Mouse (Mus musculus): ENCODE data around the gene Nr1i3. TPM values are rescaled to one million over a fixed set of nuclear protein-coding genes. Genes with fewer than 3 reads are reported as not detected.

The Nr1i3 gene
- polyA plus RNA-seq, 1 experiment, result 0.08 TPM

- no peak for DNase-seq
- Histone ChIP-seq H3K27me3 (ENCODE audit: control insufficient read depth, insufficient read depth, low read length) (no peaks in the 10 kb centered on the region), H3K27ac (ENCODE audit: control insufficient read depth, insufficient read depth, low read length) (no peak overlapping the region), H3K36me3 (ENCODE audit: control insufficient read depth, insufficient read depth, low read length) (peaks cover 11% of the 10 kb centered on the region), H3K4me1 (replicated peaks; ENCODE audit: control insufficient read depth, insufficient read depth, low read length) (peaks cover 9% of the 10 kb centered on the region), H3K4me3 (ENCODE audit: control insufficient read depth, insufficient read depth, low read length) (no peak overlapping the region)
- 65% methylated on average over 4 of the region's 4 CpGs for WGBS
- TF ChIP-seq CTCF (IDR thresholded peaks at IDR 0.05; ENCODE audit: borderline replicate concordance, control insufficient read depth, extremely low read depth, insufficient read depth, low read length, poor library complexity) (no peak), POLR2A (IDR thresholded peaks at IDR 0.05; ENCODE audit: control insufficient read depth, extremely low read depth, insufficient read depth, low read length, poor library complexity) (no peak)
Observed at GRCm38 (mm10) chr1:171247916-171248315, 34.1 kb downstream of the Nr1i3 start.

GRCm38 (mm10) chr1:171248386-171249226 is 34.8 kb downstream of the Nr1i3 start:
- Histone ChIP-seq H3K27me3 (ENCODE audit: control insufficient read depth, insufficient read depth, low read length) (no peaks in the 10 kb centered on the region), H3K27ac (ENCODE audit: control insufficient read depth, insufficient read depth, low read length) (no peak overlapping the region), H3K36me3 (ENCODE audit: control insufficient read depth, insufficient read depth, low read length) (peaks cover 10% of the 10 kb centered on the region), H3K4me1 (replicated peaks; ENCODE audit: control insufficient read depth, insufficient read depth, low read length) (peaks cover 9% of the 10 kb centered on the region), H3K4me3 (ENCODE audit: control insufficient read depth, insufficient read depth, low read length) (no peak overlapping the region)
- WGBS, result 74% methylated on average over 3 of the region's 3 CpGs
- DNase-seq, result no peak
- TF ChIP-seq POLR2A (IDR thresholded peaks at IDR 0.05; ENCODE audit: control insufficient read depth, extremely low read depth, insufficient read depth, low read length, poor library complexity), result no peak
- no peak for TF ChIP-seq CTCF (IDR thresholded peaks at IDR 0.05; ENCODE audit: borderline replicate concordance, control insufficient read depth, extremely low read depth, insufficient read depth, low read length, poor library complexity)

DNA sequence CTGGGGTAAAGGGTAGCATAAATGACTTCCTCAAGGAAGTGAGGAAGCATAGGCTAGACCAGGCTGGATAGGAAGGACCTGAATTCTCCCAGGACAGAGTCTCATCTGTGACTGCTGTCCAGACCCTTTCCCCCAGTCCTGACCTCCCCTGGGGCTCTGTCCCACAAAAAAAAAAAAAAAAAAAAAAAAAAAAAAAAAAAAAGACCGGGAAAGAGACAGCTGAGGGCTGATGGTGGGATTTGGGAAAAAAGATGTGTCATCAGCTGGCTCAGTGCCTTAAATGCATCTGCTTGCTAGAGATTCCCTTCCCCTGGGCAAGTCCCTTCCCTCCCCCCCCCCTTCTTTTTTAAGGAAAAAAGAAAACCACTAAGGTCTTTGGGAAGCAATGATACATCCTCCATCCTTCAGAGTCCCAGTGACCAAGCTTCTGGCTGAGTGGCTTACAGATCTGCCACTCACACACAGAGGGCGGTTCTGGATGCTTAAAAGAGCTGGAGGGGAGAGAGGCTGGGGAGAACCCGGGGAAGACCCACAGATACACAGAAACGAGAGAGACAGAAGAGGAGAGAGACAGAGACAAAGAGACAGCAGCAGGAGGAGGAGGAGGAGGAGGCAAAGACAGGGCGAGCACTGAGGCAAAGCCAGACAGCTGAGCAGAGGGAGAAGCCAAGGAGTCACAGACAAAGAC is 36.3 kb downstream of the Nr1i3 start, which contains the start of gene Adamts4:
Gene Adamts4 (plus strand): TSS at position 509 of the 688 bp plus-strand sequence.
- Histone ChIP-seq H3K4me1 (replicated peaks; ENCODE audit: control insufficient read depth, insufficient read depth, low read length) (peaks cover 9% of the 10 kb centered on the region), H3K27ac (ENCODE audit: control insufficient read depth, insufficient read depth, low read length) (no peak within 1 kb of the TSS), H3K36me3 (ENCODE audit: control insufficient read depth, insufficient read depth, low read length) (peaks cover 3% of the 10 kb centered on the region; the same call in 1 of the 2 replicates), H3K27me3 (ENCODE audit: control insufficient read depth, insufficient read depth, low read length) (no peaks in the 10 kb centered on the region), H3K4me3 (ENCODE audit: control insufficient read depth, insufficient read depth, low read length) (no peak within 1 kb of the TSS)
- DNase-seq, result no peak
- no peak for TF ChIP-seq POLR2A (IDR thresholded peaks at IDR 0.05; ENCODE audit: control insufficient read depth, extremely low read depth, insufficient read depth, low read length, poor library complexity)
- WGBS, result 36% methylated on average over 5 of the region's 5 CpGs

DNA sequence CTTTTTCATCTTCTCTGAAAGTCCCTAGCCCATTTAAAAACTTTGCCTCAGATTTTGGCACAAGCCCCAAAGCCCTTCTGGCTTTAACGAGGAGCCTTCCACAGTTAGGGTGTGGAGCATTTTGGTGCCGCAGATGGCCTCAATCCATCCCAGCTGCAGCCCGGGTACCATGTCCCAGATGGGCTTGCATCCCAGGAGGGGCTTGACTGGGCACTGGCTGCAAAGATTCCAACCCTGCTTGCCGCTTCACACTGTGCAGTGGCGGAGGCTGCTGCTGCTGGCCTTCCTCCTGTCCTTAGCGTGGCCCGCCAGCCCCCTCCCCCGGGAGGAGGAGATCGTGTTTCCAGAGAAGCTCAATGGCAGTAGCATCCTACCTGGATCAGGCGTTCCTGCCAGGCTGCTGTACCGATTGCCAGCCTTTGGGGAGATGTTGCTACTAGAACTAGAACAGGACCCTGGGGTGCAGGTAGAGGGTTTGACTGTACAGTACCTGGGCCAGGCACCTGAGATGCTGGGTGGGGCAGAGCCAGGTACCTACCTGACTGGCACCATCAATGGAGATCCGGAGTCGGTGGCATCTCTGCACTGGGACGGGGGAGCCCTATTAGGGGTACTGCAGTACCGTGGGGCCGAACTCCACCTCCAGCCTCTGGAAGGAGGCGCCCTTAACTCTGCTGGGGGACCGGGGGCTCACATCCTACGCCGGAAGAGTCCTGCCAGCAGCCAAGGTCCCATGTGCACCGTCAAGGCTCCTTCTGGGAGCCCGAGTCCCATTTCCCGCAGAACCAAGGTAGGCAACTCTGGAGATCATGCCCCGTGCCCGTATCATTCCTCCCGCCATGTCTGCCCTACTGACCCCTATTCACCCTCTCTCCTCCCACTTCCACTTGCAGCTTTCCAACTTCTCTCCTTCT is 37.2 kb downstream of the Nr1i3 start, which contains the start of gene Ndufs2:
Gene Ndufs2 (minus strand): TSS at position 709 of the 914 bp plus-strand sequence.
- H3K4me1 ChIP-seq (replicated peaks; ENCODE audit: control insufficient read depth, insufficient read depth, low read length), result peaks cover 9% of the 10 kb centered on the region
- no peak for TF ChIP-seq CTCF (IDR thresholded peaks at IDR 0.05; ENCODE audit: borderline replicate concordance, control insufficient read depth, extremely low read depth, insufficient read depth, low read length, poor library complexity)
- no peak for TF ChIP-seq POLR2A (IDR thresholded peaks at IDR 0.05; ENCODE audit: control insufficient read depth, extremely low read depth, insufficient read depth, low read length, poor library complexity)
- 83% methylated on average over 26 of the region's 26 CpGs for WGBS

DNA sequence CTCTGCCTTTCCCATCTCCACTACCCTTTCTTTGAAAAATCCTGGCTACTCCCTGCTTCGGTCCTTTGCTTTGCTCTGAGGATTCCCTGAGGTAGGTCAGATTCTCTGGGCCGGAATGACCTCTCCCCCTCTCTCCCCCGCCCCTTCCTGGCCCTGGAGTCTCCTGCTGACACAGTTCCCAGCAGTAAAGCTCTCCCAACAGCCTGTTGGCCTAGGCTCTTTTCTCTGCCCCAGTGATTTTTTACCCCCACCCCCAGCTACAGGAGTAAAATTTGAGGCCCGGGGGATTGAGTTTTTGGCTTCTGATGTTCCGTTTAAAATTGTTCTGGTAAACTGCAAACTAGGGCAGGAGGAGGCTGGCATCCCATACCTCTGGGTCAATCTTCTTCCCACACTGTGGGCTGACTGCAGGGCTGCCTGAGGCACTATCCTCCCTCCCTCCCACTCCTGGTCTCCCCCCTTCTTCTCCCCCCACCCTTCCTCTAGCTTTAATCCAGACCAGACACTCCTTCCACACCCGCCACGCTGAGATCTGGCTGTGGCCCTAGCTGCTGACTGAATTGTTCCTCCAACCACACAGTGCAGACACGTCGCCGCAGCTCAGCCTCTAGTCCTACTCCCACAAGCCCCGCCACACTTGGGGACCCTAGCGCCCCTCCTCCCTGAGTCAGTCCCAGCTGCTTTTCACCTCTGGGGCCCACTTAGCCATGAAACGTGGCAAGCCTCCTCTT is 38.0 kb downstream of the Nr1i3 start:
- no peak overlapping the region for H3K4me3 ChIP-seq (ENCODE audit: control insufficient read depth, insufficient read depth, low read length)
- TF ChIP-seq CTCF (IDR thresholded peaks at IDR 0.05; ENCODE audit: borderline replicate concordance, control insufficient read depth, extremely low read depth, insufficient read depth, low read length, poor library complexity) (no peak), POLR2A (IDR thresholded peaks at IDR 0.05; ENCODE audit: control insufficient read depth, extremely low read depth, insufficient read depth, low read length, poor library complexity) (no peak)
- no peaks in the 10 kb centered on the region for H3K27me3 ChIP-seq (ENCODE audit: control insufficient read depth, insufficient read depth, low read length)
- WGBS, result 39% methylated on average over 13 of the region's 13 CpGs
- H3K27ac ChIP-seq (ENCODE audit: control insufficient read depth, insufficient read depth, low read length), result no peak overlapping the region
- DNase-seq, result no peak
- H3K36me3 ChIP-seq (ENCODE audit: control insufficient read depth, insufficient read depth, low read length), result no peaks in the 10 kb centered on the region
- peaks cover 7% of the 10 kb centered on the region for H3K4me1 ChIP-seq (replicated peaks; ENCODE audit: control insufficient read depth, insufficient read depth, low read length)

More for the DNA sequence above, 37.2 kb downstream of the Nr1i3 start, which contains the start of gene Ndufs2:
- DNase-seq, result no peak
- Histone ChIP-seq H3K4me3 (ENCODE audit: control insufficient read depth, insufficient read depth, low read length) (no peak within 1 kb of the TSS), H3K27me3 (ENCODE audit: control insufficient read depth, insufficient read depth, low read length) (no peaks in the 10 kb centered on the region), H3K27ac (ENCODE audit: control insufficient read depth, insufficient read depth, low read length) (no peak within 1 kb of the TSS), H3K36me3 (ENCODE audit: control insufficient read depth, insufficient read depth, low read length) (no peaks in the 10 kb centered on the region)
